Mouse (Mus musculus): Measurements from ENCODE around the gene Tbc1d9. TPM values are rescaled to one million over a fixed set of nuclear protein-coding genes. Genes with fewer than 3 reads are reported as not detected.

Tbc1d9 gene
- 0.41 TPM in 2 replicates for polyA plus RNA-seq (2015; fragmentation: Nextera tagmentation; extraction: Ambion mirVana)

- DNase-seq (peak; percentile 62), ATAC-seq (peak; percentile 89)
- peak; percentile 38 for TF ChIP-seq CTCF (IDR thresholded peaks at IDR 0.05; ENCODE audit: low read depth)
- no peak for TF ChIP-seq EP300 (IDR thresholded peaks at IDR 0.05; ENCODE audit: low read depth)
- H3K27me3 ChIP-seq (ENCODE audit: insufficient read depth, low read length), result peaks cover 17% of the 10 kb centered on the region
- H3K36me3 ChIP-seq (replicated peaks; ENCODE audit: insufficient read depth, low read length), result no peaks in the 10 kb centered on the region
- peak within 1 kb of the TSS; percentile 44; the same call in 1 of the 2 replicates for H3K27ac ChIP-seq (ENCODE audit: low read depth)
- peaks cover 6% of the 10 kb centered on the region; the same call in 1 of the 2 replicates for H3K4me1 ChIP-seq (ENCODE audit: insufficient read depth)
- H3K9me3 ChIP-seq (ENCODE audit: low read length), result no peaks in the 10 kb centered on the region
- H3K4me3 ChIP-seq (ENCODE audit: low read depth, low read length), result peak within 1 kb of the TSS; percentile 57
- WGBS (ENCODE audit: insufficient replicate concordance), result under 1% methylated on average over 60 of the region's 63 CpGs
- H3K4me2 ChIP-seq (ENCODE audit: low read depth, low read length), result peak within 1 kb of the TSS; percentile 86
- peak within 1 kb of the TSS; percentile 69 for H3K9ac ChIP-seq (replicated peaks)
Measured at GRCm38 (mm10) chr8:83165235-83165930, at the start of gene Tbc1d9. Gene Tbc1d9, plus strand, starts transcription at chr8:83165352.

- WGBS (ENCODE audit: insufficient replicate concordance), result 38% methylated on average over 2 of the region's 2 CpGs
- no peak overlapping the region for H3K4me2 ChIP-seq (ENCODE audit: low read depth, low read length)
- no peaks in the 10 kb centered on the region for H3K9me3 ChIP-seq (ENCODE audit: low read length)
- no peak overlapping the region for H3K9ac ChIP-seq (replicated peaks)
- TF ChIP-seq EP300 (IDR thresholded peaks at IDR 0.05; ENCODE audit: low read depth) (no peak), CTCF (IDR thresholded peaks at IDR 0.05; ENCODE audit: low read depth) (no peak)
- ATAC-seq (no peak), DNase-seq (no peak)
- H3K4me3 ChIP-seq (ENCODE audit: low read depth, low read length), result no peak overlapping the region
- peaks cover 8% of the 10 kb centered on the region; the same call in 1 of the 2 replicates for H3K4me1 ChIP-seq (ENCODE audit: insufficient read depth)
- no peaks in the 10 kb centered on the region for H3K27me3 ChIP-seq (ENCODE audit: insufficient read depth, low read length)
- no peak overlapping the region for H3K27ac ChIP-seq (ENCODE audit: low read depth)
- H3K36me3 ChIP-seq (replicated peaks; ENCODE audit: insufficient read depth, low read length), result no peaks in the 10 kb centered on the region
Measured at GRCm38 (mm10) chr8:83135086-83135485, 30.1 kb upstream of the Tbc1d9 start.

DNA sequence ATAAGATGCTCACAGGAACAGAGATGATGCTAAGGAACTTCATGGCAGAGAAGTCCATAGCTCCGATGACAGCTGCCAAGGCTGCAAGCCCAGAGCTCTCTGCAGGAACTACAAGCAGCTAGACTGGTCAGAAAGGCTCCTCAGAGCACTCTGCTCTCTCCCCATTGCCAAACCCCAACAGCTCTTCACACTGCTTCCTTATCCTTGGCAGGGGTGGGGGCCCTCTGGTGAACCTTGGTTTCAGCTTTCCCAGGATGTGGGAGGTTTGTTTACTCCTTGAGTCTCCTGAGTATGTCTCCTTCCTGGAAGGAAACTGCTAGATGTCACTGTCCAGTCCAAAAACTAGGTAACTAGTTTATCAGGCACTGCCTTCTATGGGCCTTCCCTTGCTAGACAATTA, 25.1 kb upstream of the Tbc1d9 start:
- H3K9ac ChIP-seq (replicated peaks), result no peak overlapping the region
- DNase-seq (no peak), ATAC-seq (no peak)
- TF ChIP-seq CTCF (IDR thresholded peaks at IDR 0.05; ENCODE audit: low read depth) (no peak), EP300 (IDR thresholded peaks at IDR 0.05; ENCODE audit: low read depth) (no peak)
- no peaks in the 10 kb centered on the region for H3K9me3 ChIP-seq (ENCODE audit: low read length)
- peaks cover 7% of the 10 kb centered on the region; the same call in 1 of the 2 replicates for H3K4me1 ChIP-seq (ENCODE audit: insufficient read depth)
- no peak overlapping the region for H3K4me3 ChIP-seq (ENCODE audit: low read depth, low read length)
- H3K36me3 ChIP-seq (replicated peaks; ENCODE audit: insufficient read depth, low read length), result no peaks in the 10 kb centered on the region
- WGBS (ENCODE audit: insufficient replicate concordance), result 57% methylated on average over 1 of the region's 1 CpGs
- peak overlapping the region; percentile 7; the same call in 1 of the 2 replicates for H3K27ac ChIP-seq (ENCODE audit: low read depth)
- H3K27me3 ChIP-seq (ENCODE audit: insufficient read depth, low read length), result no peaks in the 10 kb centered on the region
- no peak overlapping the region for H3K4me2 ChIP-seq (ENCODE audit: low read depth, low read length)

DNA sequence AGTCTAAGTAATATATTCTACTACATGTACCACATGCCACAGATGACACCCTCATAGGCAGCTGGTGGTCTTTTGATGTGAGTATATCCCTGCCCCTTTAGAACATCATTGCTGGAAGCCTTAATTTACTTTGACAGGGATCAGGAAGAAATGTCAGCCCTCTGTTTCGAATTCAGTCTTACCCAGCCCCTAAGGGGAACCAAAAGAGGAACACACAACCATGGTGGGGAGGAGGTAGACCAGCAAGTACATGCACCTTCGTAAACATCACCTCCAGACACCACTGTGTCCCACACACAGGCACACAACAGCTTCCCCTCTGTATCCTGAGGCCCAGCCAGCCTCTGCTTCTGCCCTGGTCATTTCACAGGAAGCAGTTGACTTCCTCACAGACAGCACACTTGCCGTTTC, 24.4 kb upstream of the Tbc1d9 start:
- Histone ChIP-seq H3K27me3 (ENCODE audit: insufficient read depth, low read length) (no peaks in the 10 kb centered on the region), H3K27ac (ENCODE audit: low read depth) (peak overlapping the region; percentile 63), H3K4me1 (ENCODE audit: insufficient read depth) (0 out of 2 replicates have a peak, but pooled peaks cover 3% of the 10 kb centered on the region), H3K4me2 (ENCODE audit: low read depth, low read length) (peak overlapping the region; percentile 27; the same call in 1 of the 2 replicates), H3K9me3 (ENCODE audit: low read length) (no peaks in the 10 kb centered on the region), H3K36me3 (replicated peaks; ENCODE audit: insufficient read depth, low read length) (no peaks in the 10 kb centered on the region), H3K9ac (replicated peaks) (no peak overlapping the region), H3K4me3 (ENCODE audit: low read depth, low read length) (no peak overlapping the region)
- ATAC-seq (peak; percentile 61; the same call in 1 of the 2 replicates), DNase-seq (peak; percentile 18)
- TF ChIP-seq EP300 (IDR thresholded peaks at IDR 0.05; ENCODE audit: low read depth) (no peak), CTCF (IDR thresholded peaks at IDR 0.05; ENCODE audit: low read depth) (no peak)
- WGBS (ENCODE audit: insufficient replicate concordance), result 21% methylated on average over 3 of the region's 3 CpGs

DNA sequence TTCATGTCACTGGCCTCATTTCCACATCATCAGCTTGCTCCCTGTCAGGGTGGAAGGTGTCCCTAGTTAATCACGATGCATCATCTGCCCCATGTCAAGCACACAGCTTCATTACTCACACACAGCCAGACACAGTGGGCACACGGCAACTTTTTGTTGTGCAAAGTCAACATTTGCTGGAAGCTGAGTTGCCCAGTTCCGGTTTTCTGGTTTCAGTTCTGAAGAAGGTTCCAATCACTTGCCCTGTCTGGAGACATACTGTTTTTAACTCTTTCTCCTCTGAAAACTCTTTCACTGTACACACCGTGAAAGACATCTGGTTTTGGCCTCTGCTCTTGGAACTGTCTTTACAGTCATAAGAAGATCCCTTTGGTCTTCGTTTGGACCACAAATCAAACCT, 23.8 kb upstream of the Tbc1d9 start:
- peak; percentile 67; the same call in 1 of the 2 replicates for ATAC-seq
- Histone ChIP-seq H3K4me2 (ENCODE audit: low read depth, low read length) (peak overlapping the region; percentile 27; the same call in 1 of the 2 replicates), H3K36me3 (replicated peaks; ENCODE audit: insufficient read depth, low read length) (no peaks in the 10 kb centered on the region), H3K27ac (ENCODE audit: low read depth) (peak overlapping the region; percentile 63), H3K4me3 (ENCODE audit: low read depth, low read length) (no peak overlapping the region), H3K9ac (replicated peaks) (no peak overlapping the region), H3K9me3 (ENCODE audit: low read length) (no peaks in the 10 kb centered on the region), H3K4me1 (ENCODE audit: insufficient read depth) (0 out of 2 replicates have a peak, but pooled peaks cover 3% of the 10 kb centered on the region), H3K27me3 (ENCODE audit: insufficient read depth, low read length) (no peaks in the 10 kb centered on the region)
- peak; percentile 24 for DNase-seq
- WGBS (ENCODE audit: insufficient replicate concordance), result 40% methylated on average over 5 of the region's 5 CpGs
- TF ChIP-seq CTCF (IDR thresholded peaks at IDR 0.05; ENCODE audit: low read depth) (no peak), EP300 (IDR thresholded peaks at IDR 0.05; ENCODE audit: low read depth) (no peak)

DNA sequence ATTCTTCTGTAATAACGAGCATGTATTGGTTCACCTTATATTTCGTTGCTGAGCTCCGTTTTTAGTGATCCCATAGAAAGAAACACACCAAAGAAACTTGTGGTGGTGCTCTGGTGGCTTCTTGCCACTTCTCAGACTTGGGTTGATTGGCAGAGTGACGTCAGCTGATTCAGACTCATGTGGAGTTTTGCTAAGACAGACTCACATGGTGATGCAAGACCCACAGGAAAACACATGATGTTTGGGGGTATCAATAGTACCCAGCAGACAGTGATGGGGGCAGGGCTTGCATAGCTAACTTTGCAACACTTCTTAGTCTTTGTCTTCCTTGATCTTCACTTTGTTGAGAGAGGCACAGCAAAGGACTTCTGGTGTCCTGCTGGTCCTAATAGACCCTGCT, 20.6 kb upstream of the Tbc1d9 start:
- no peak overlapping the region for H3K27ac ChIP-seq (ENCODE audit: low read depth)
- 76% methylated on average over 4 of the region's 4 CpGs for WGBS (ENCODE audit: insufficient replicate concordance)
- no peak overlapping the region for H3K4me3 ChIP-seq (ENCODE audit: low read depth, low read length)
- H3K27me3 ChIP-seq (ENCODE audit: insufficient read depth, low read length), result no peaks in the 10 kb centered on the region
- ATAC-seq (no peak), DNase-seq (no peak)
- H3K9me3 ChIP-seq (ENCODE audit: low read length), result no peaks in the 10 kb centered on the region
- no peak for TF ChIP-seq CTCF (IDR thresholded peaks at IDR 0.05; ENCODE audit: low read depth)
- no peak for TF ChIP-seq EP300 (IDR thresholded peaks at IDR 0.05; ENCODE audit: low read depth)
- 0 out of 2 replicates have a peak, but pooled peaks cover 3% of the 10 kb centered on the region for H3K4me1 ChIP-seq (ENCODE audit: insufficient read depth)
- no peak overlapping the region for H3K9ac ChIP-seq (replicated peaks)
- no peaks in the 10 kb centered on the region for H3K36me3 ChIP-seq (replicated peaks; ENCODE audit: insufficient read depth, low read length)
- H3K4me2 ChIP-seq (ENCODE audit: low read depth, low read length), result no peak overlapping the region
